Mouse (Mus musculus) forebrain, embryonic 16.5 days (tissue): ENCODE measurements around the gene Sp3. TPM values are rescaled to one million over a fixed set of nuclear protein-coding genes. Genes with fewer than 3 reads are reported as not detected.

Experiments
- ATAC-seq: fragments of 200-750 bp; cut with Nextera tagmentation; 2 replicates; pipeline ENCODE4 v1.8.0; 2017; ENCODE audit warnings: mild to moderate bottlenecking, moderate library complexity
- H3K27ac ChIP-seq: fragments of 300-500 bp; sonication (generic); 2 replicates; pipeline ENCODE4 v1.5.1; 2014; ENCODE audit warnings: low read length, control low read depth
- H3K27me3 ChIP-seq: fragments of 300-500 bp; sonication (generic); replicated peaks from 2 replicates; pipeline ENCODE4 v1.6.1; 2014; ENCODE audit warnings: low read length; ENCODE audit not compliant: control insufficient read depth, insufficient read depth
- H3K36me3 ChIP-seq: fragments of 300-500 bp; sonication (generic); 2 replicates; pipeline ENCODE4 v1.6.1; 2014; ENCODE audit not compliant: control insufficient read depth, insufficient read depth
- H3K4me1 ChIP-seq: fragments of 300-500 bp; sonication (generic); replicated peaks from 2 replicates; pipeline ENCODE4 v1.6.1; 2014; ENCODE audit warnings: low read length; ENCODE audit not compliant: control insufficient read depth, insufficient read depth
- H3K4me2 ChIP-seq: fragments of 300-500 bp; sonication (generic); 2 replicates; pipeline ENCODE4 v1.6.1; 2014; ENCODE audit warnings: mild to moderate bottlenecking, low read length, control low read depth
- H3K4me3 ChIP-seq: fragments of 300-500 bp; sonication (generic); replicated peaks from 2 replicates; pipeline ENCODE4 v1.5.1; 2014; ENCODE audit warnings: mild to moderate bottlenecking, low read length, control low read depth
- H3K9ac ChIP-seq: fragments of 300-500 bp; sonication (generic); replicated peaks from 2 replicates; pipeline ENCODE4 v1.6.1; 2014; ENCODE audit warnings: low read depth, low read length, control low read depth
- H3K9me3 ChIP-seq: fragments of 300-500 bp; sonication (generic); 2 replicates; pipeline ENCODE4 v1.6.1; 2016; ENCODE audit warnings: low read length; ENCODE audit not compliant: control insufficient read depth
- microRNA-seq: library from miRNA; unstranded; fragments of <30 nt; microRNA quantifications from one replicate; pipeline ENCODE4, GENCODE M21; 2017
- polyA plus RNA-seq: library from polyadenylated mRNA; unstranded; fragments of >200 nt; fragmentation: Nextera tagmentation; extraction: Ambion mirVana; gene quantifications from 2 replicates; pipeline ENCODE4 v1.2.1, GENCODE M21; 2015

Sp3 gene
- polyA plus RNA-seq, 1 experiment from 2014 or later = 51.6 TPM

DNA sequence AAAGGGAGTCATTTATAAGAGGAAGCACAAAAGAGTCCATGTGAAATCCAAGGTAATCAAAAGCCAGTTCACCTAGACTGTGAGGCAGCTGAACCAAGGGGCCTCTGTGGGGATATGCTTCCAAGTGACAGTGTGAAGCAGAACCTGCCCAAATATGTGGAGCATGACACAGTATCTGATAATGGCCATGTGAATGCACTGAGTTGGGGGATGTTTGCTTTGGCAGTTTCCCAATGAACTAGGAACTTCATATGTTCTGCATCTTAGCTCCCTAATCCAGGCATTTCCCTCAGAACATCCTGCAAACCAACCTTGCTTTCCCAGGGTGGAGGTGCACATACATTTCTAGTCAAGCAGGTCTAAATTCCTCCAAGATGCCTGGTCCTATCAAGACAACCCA, 90.4 kb downstream of the Sp3 start:
- ATAC-seq = no peak
- H3K4me1 ChIP-seq = no peaks in the 10 kb centered on the region
- no peak overlapping the region for H3K4me2 ChIP-seq

More for the DNA sequence above, 90.4 kb downstream of the Sp3 start:
- Histone ChIP-seq H3K9me3 (no peaks in the 10 kb centered on the region), H3K9ac (no peak overlapping the region), H3K27me3 (no peaks in the 10 kb centered on the region), H3K27ac (no peak overlapping the region), H3K36me3 (no peaks in the 10 kb centered on the region), H3K4me3 (no peak overlapping the region)

Small RNA genes within 50 kb of the gene (microRNA-seq; reads per million reads assigned to microRNA genes)
- not detected for gene Gm25960

Other genes starting within 250 kb of the Sp3 start
- not detected in 2 replicates for gene Gm11084, start 6.3 kb upstream of the Sp3 start, polyA plus RNA-seq
- 98.5 and 105 TPM in 2 replicates for gene Ola1, start 238.5 kb upstream of the Sp3 start, polyA plus RNA-seq